Mouse (Mus musculus) MEL (cell line): Measurements from ENCODE around the gene Itga9. TPM values are rescaled to one million over a fixed set of nuclear protein-coding genes. Genes with fewer than 3 reads are reported as not detected.
A peak's percentile ranks its signal among the peaks of the same experiment; 100 is the strongest.

ENCODE experiments used
- DNase-seq: peaks from one replicate; pipeline ENCODE4 v3.0.0; 2011; ENCODE audit warnings: low read depth, low spot score
- H3K27ac ChIP-seq: 2 replicates; pipeline ENCODE4 v1.5.1; 2012; ENCODE audit warnings: low read depth, mild to moderate bottlenecking, control low read depth, low read length, moderate library complexity; ENCODE audit not compliant: control insufficient read depth
- H3K27me3 ChIP-seq, 2 experiments: fragments of 150-350 bp in 1 of 2; sonication (generic) in 1 of 2; 2 replicates each; pipeline ENCODE4 v1.6.1; 2012; ENCODE audit warnings: low read length in 2 of 2, mild to moderate bottlenecking in 2 of 2, improper control_type of control experiment in 1 of 2, moderate library complexity in 1 of 2; ENCODE audit not compliant: insufficient read depth in 2 of 2, control insufficient read depth in 1 of 2
- H3K36me3 ChIP-seq, 2 experiments: 2 replicates each; pipeline ENCODE4 v1.6.1; 2012 to 2014; ENCODE audit warnings: low read length in 2 of 2, improper control_type of control experiment in 1 of 2, inconsistent platforms in 1 of 2, mild to moderate bottlenecking in 1 of 2; ENCODE audit not compliant: insufficient read depth in 2 of 2, control insufficient read depth in 1 of 2
- H3K4me1 ChIP-seq, 2 experiments: fragments of 150-350 bp in 1 of 2; sonication (generic) in 1 of 2; 2 replicates each; pipeline ENCODE4 v1.6.1; 2012; ENCODE audit warnings: low read length in 2 of 2, improper control_type of control experiment in 1 of 2, mild to moderate bottlenecking in 1 of 2; ENCODE audit not compliant: insufficient read depth in 2 of 2, control insufficient read depth in 1 of 2
- H3K4me3 ChIP-seq, 2 experiments: fragments of 150-350 bp in 1 of 2; sonication (generic) in 1 of 2; 2 replicates each; pipeline ENCODE4 v1.5.1; 2012; ENCODE audit warnings: low read depth in 2 of 2, low read length in 2 of 2, mild to moderate bottlenecking in 2 of 2, moderate library complexity in 2 of 2, control low read depth in 1 of 2, improper control_type of control experiment in 1 of 2; ENCODE audit not compliant: control insufficient read depth in 1 of 2, insufficient read depth in 1 of 2
- H3K79me2 ChIP-seq: 2 replicates; pipeline ENCODE4 v1.6.1; 2012; ENCODE audit warnings: mild to moderate bottlenecking, low read length, moderate library complexity; ENCODE audit not compliant: control insufficient read depth, poor library complexity, insufficient read depth
- H3K9ac ChIP-seq: 2 replicates; pipeline ENCODE4 v1.6.1; 2012; ENCODE audit warnings: low read depth, mild to moderate bottlenecking, control low read depth, low read length, moderate library complexity; ENCODE audit not compliant: control insufficient read depth, poor library complexity, severe bottlenecking
- H3K9me3 ChIP-seq: fragments of 150-350 bp; sonication (generic); replicated peaks from 2 replicates; pipeline ENCODE4 v1.6.1; 2012; ENCODE audit warnings: mild to moderate bottlenecking, low read length, improper control_type of control experiment, moderate library complexity; ENCODE audit not compliant: insufficient read depth
- BHLHE40 ChIP-seq: IDR thresholded peaks from 2 replicates; pipeline ENCODE4 v1.6.1; 2012; ENCODE audit warnings: low read depth, mild to moderate bottlenecking, inconsistent platforms, low read length, improper control_type of control experiment, borderline replicate concordance
- CHD1 ChIP-seq: IDR thresholded peaks from 2 replicates; pipeline ENCODE4 v1.6.1; 2012; ENCODE audit warnings: low read depth, mild to moderate bottlenecking, inconsistent platforms, low read length, improper control_type of control experiment
- CHD2 ChIP-seq: IDR thresholded peaks from 2 replicates; pipeline ENCODE4 v1.6.1; 2011; ENCODE audit warnings: low read length, improper control_type of control experiment
- CTCF ChIP-seq, 3 experiments: IDR thresholded peaks in 2 of 3; conservative IDR thresholded peaks in 1 of 3; 2 replicates each; pipeline ENCODE4 v1.5.1; 2011 to 2012; ENCODE audit warnings: low read length in 3 of 3, low read depth in 2 of 3, mild to moderate bottlenecking in 2 of 3, improper control_type of control experiment in 1 of 3, inconsistent platforms in 1 of 3, mixed read lengths in 1 of 3, moderate library complexity in 1 of 3; ENCODE audit not compliant: control insufficient read depth in 1 of 3, insufficient read depth in 1 of 3, poor library complexity in 1 of 3, severe bottlenecking in 1 of 3
- E2F4 ChIP-seq: IDR thresholded peaks from 2 replicates; pipeline ENCODE4 v1.6.1; 2011; ENCODE audit warnings: low read depth, low read length, improper control_type of control experiment, borderline replicate concordance
- ELF1 ChIP-seq: IDR thresholded peaks from 2 replicates; pipeline ENCODE4 v1.6.1; 2014; ENCODE audit warnings: low read depth, mild to moderate bottlenecking, inconsistent platforms, low read length, improper control_type of control experiment, moderate library complexity
- EP300 ChIP-seq, 2 experiments: IDR thresholded peaks; 2 replicates each; pipeline ENCODE4 v1.6.1; 2011; ENCODE audit warnings: improper control_type of control experiment in 2 of 2, low read length in 2 of 2, low read depth in 1 of 2, mild to moderate bottlenecking in 1 of 2
- ETS1 ChIP-seq: IDR thresholded peaks from 2 replicates; pipeline ENCODE4 v1.6.1; 2012; ENCODE audit warnings: low read depth, mild to moderate bottlenecking, inconsistent platforms, low read length, improper control_type of control experiment, moderate library complexity
- HCFC1 ChIP-seq: IDR thresholded peaks from 2 replicates; pipeline ENCODE4 v1.6.1; 2012; ENCODE audit warnings: low read depth, mild to moderate bottlenecking, inconsistent platforms, low read length, improper control_type of control experiment, moderate library complexity
- KAT2A ChIP-seq: conservative IDR thresholded peaks from 2 replicates; pipeline ENCODE4 v1.6.1; 2012; ENCODE audit warnings: low read depth, low read length, improper control_type of control experiment, inconsistent platforms
- MAFK ChIP-seq: IDR thresholded peaks from 2 replicates; pipeline ENCODE4 v1.6.1; 2011; ENCODE audit warnings: low read depth, mild to moderate bottlenecking, low read length, improper control_type of control experiment, borderline replicate concordance
- MAX ChIP-seq: IDR thresholded peaks from 2 replicates; pipeline ENCODE4 v1.6.1; 2011; ENCODE audit warnings: low read length, improper control_type of control experiment
- MAZ ChIP-seq: IDR thresholded peaks from 2 replicates; pipeline ENCODE4 v1.6.1; 2012; ENCODE audit warnings: low read depth, mild to moderate bottlenecking, inconsistent platforms, low read length, improper control_type of control experiment
- MYB ChIP-seq: IDR thresholded peaks from 2 replicates; pipeline ENCODE4 v1.6.1; 2011; ENCODE audit warnings: mild to moderate bottlenecking, low read depth, low read length, improper control_type of control experiment
- MYC ChIP-seq: IDR thresholded peaks from 2 replicates; pipeline ENCODE4 v1.6.1; 2011; ENCODE audit warnings: low read depth, mild to moderate bottlenecking, low read length, improper control_type of control experiment, moderate library complexity
- NELFE ChIP-seq: IDR thresholded peaks from 2 replicates; pipeline ENCODE4 v1.6.1; 2011; ENCODE audit warnings: low read depth, low read length, improper control_type of control experiment
- NRF1 ChIP-seq: IDR thresholded peaks from 2 replicates; pipeline ENCODE4 v1.6.1; 2014; ENCODE audit warnings: low read depth, mild to moderate bottlenecking, inconsistent platforms, low read length, improper control_type of control experiment, moderate library complexity; ENCODE audit not compliant: poor library complexity, insufficient read depth, severe bottlenecking
- POLR2AphosphoS5 ChIP-seq: IDR thresholded peaks from 2 replicates; pipeline ENCODE4 v1.6.1; 2012; ENCODE audit warnings: low read depth, borderline replicate concordance, mild to moderate bottlenecking, inconsistent platforms, low read length, moderate library complexity, mixed read lengths
- RAD21 ChIP-seq: IDR thresholded peaks from 2 replicates; pipeline ENCODE4 v1.6.1; 2011; ENCODE audit warnings: mild to moderate bottlenecking, low read depth, low read length, improper control_type of control experiment
- RCOR1 ChIP-seq: IDR thresholded peaks from 2 replicates; pipeline ENCODE4 v1.6.1; 2012; ENCODE audit warnings: low read depth, mild to moderate bottlenecking, inconsistent platforms, low read length, improper control_type of control experiment
- SIN3A ChIP-seq: IDR thresholded peaks from 2 replicates; pipeline ENCODE4 v1.6.1; 2012; ENCODE audit warnings: low read length, improper control_type of control experiment, inconsistent platforms
- SMC3 ChIP-seq: IDR thresholded peaks from 2 replicates; pipeline ENCODE4 v1.6.1; 2011; ENCODE audit warnings: low read depth, low read length, improper control_type of control experiment
- TBP ChIP-seq: IDR thresholded peaks from 2 replicates; pipeline ENCODE4 v1.8.0; 2011; ENCODE audit warnings: low read depth, low read length, improper control_type of control experiment
- UBTF ChIP-seq: IDR thresholded peaks from 2 replicates; pipeline ENCODE4 v1.6.1; 2012; ENCODE audit warnings: low read depth, mild to moderate bottlenecking, inconsistent platforms, low read length, improper control_type of control experiment, moderate library complexity, borderline replicate concordance; ENCODE audit not compliant: insufficient read depth
- USF1 ChIP-seq: IDR thresholded peaks from 2 replicates; pipeline ENCODE4 v1.6.1; 2014; ENCODE audit warnings: low read depth, mild to moderate bottlenecking, inconsistent platforms, low read length, improper control_type of control experiment, moderate library complexity
- USF2 ChIP-seq, 2 experiments: IDR thresholded peaks; 2 replicates each; pipeline ENCODE4 v1.6.1; 2011 to 2012; ENCODE audit warnings: improper control_type of control experiment in 2 of 2, low read length in 2 of 2, borderline replicate concordance in 1 of 2, inconsistent platforms in 1 of 2, low read depth in 1 of 2, mild to moderate bottlenecking in 1 of 2; ENCODE audit not compliant: insufficient read depth in 1 of 2
- ZC3H11A ChIP-seq: IDR thresholded peaks from 2 replicates; pipeline ENCODE4 v1.6.1; 2012; ENCODE audit warnings: low read depth, mild to moderate bottlenecking, inconsistent platforms, low read length, improper control_type of control experiment
- ZKSCAN1 ChIP-seq: IDR thresholded peaks from 2 replicates; pipeline ENCODE4 v1.6.1; 2012; ENCODE audit warnings: low read depth, mild to moderate bottlenecking, inconsistent platforms, low read length, improper control_type of control experiment, moderate library complexity
- ZNF384 ChIP-seq: IDR thresholded peaks from 2 replicates; pipeline ENCODE4 v1.6.1; 2012; ENCODE audit warnings: low read depth, mild to moderate bottlenecking, inconsistent platforms, low read length, improper control_type of control experiment
- polyA plus RNA-seq, 2 experiments: library from polyadenylated mRNA; stranded (reverse) in 1 of 2; unstranded in 1 of 2; fragments of >175 nt in 1 of 2; fragments of >200 nt in 1 of 2; gene quantifications; 2 replicates each; pipeline versions ENCODE4 v1.2.1 to v1.2.4; 2012; ENCODE audit warnings: low replicate concordance in 2 of 2, low read depth in 1 of 2; ENCODE audit not compliant: insufficient read length in 2 of 2, insufficient read depth in 1 of 2, missing spikeins in 1 of 2
- total RNA-seq: library from RNA; depleted of rRNA; stranded (reverse); fragments of 300-350 nt; gene quantifications from 2 replicates; pipeline ENCODE4 v1.2.3, GENCODE M21; 2012

Itga9 gene
- total and polyA plus RNA-seq, 3 experiments = 0.19 to 0.21 TPM; not detected in 1

- H3K9ac ChIP-seq = no peak overlapping the region
- DNase-seq = no peak
- TF ChIP-seq ETS1 = no peak
- TF ChIP-seq CTCF (IDR thresholded peaks at IDR 0.05 in 2 of 3, conservative IDR thresholded peaks at IDR 0.05 in 1 of 3; ENCODE audit: control insufficient read depth in 1 of 3, insufficient read depth in 1 of 3, low read depth in 2 of 3, low read length in 3 of 3, poor library complexity in 1 of 3, severe bottlenecking in 1 of 3) = no peak
- no peak for TF ChIP-seq RCOR1
- no peak for TF ChIP-seq CHD2
- no peak for TF ChIP-seq ELF1
- no peak for TF ChIP-seq NRF1
- TF ChIP-seq CHD1 = no peak
- TF ChIP-seq ZNF384 = no peak
- no peak for TF ChIP-seq E2F4
- no peak for TF ChIP-seq KAT2A
- no peak for TF ChIP-seq BHLHE40
- TF ChIP-seq NELFE = no peak
- no peak for TF ChIP-seq ZC3H11A
- no peak for TF ChIP-seq HCFC1
- no peak for TF ChIP-seq MAX
- TF ChIP-seq SIN3A = no peak
- TF ChIP-seq EP300 (IDR thresholded peaks at IDR 0.05; ENCODE audit: low read depth in 1 of 2, low read length in 2 of 2) = no peak
- no peak for TF ChIP-seq USF1
- H3K4me3 ChIP-seq = no peak overlapping the region
- H3K27ac ChIP-seq = no peak overlapping the region
- peaks cover 0 to 4% of the 10 kb centered on the region in 2 experiments; a peak in 2 of 4 replicates for H3K36me3 ChIP-seq
- peaks cover 3% of the 10 kb centered on the region; the same call in 1 of the 2 replicates for H3K79me2 ChIP-seq
- no peaks in the 10 kb centered on the region for H3K27me3 ChIP-seq
- H3K4me1 ChIP-seq = peaks cover 0 to 15% of the 10 kb centered on the region in 2 experiments; a peak in 2 of 4 replicates
- H3K9me3 ChIP-seq = no peaks in the 10 kb centered on the region
These were observed 313.2 kb downstream of the Itga9 start for GRCm38 (mm10) chr9:118919672-118920186.

DNA sequence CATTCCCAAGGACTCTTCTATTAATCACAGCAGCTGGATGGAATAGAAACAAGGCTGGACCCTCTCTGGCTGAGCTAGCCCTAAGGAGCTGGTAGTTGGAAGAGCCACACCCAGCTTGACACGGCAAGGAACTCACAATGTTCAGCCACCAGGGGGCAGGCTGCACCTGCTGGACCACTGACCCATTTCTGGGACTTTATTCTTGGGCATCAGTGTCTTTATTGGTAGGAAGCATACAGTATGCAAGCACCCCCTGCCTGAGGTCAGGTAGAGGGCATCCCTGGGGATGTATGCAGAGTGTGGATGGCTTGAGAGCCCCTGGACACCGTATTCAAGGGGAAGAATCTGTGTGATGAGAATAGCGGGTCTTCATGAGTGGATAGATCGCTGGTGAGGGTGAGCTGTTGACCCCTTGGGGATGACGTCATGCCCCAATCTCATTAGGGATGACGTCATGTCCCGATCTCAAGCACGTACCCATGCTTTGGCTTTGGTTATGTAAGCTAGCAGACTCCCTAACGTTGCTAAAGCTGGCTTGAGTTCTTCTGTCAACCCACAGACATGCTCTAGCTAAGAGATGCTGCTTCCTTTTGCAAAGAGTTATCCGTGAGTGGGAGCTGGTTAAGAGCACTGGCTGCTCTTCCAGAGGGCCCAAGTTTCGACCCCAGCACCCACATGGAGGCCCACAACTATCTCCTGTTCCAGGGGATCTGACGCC lies 314.5 kb downstream of the Itga9 start:
- DNase-seq = peak; percentile 70
- peaks cover 6% of the 10 kb centered on the region; the same call in 1 of the 2 replicates for H3K79me2 ChIP-seq
- no peak overlapping the region for H3K4me3 ChIP-seq
- H3K9ac ChIP-seq = no peak overlapping the region
- no peak overlapping the region for H3K27ac ChIP-seq
- no peaks in the 10 kb centered on the region for H3K27me3 ChIP-seq
- H3K4me1 ChIP-seq = peaks cover 0 to 17% of the 10 kb centered on the region in 2 experiments; a peak in 2 of 4 replicates
- H3K36me3 ChIP-seq = peaks cover 0 to 4% of the 10 kb centered on the region in 2 experiments; a peak in 2 of 4 replicates
- no peaks in the 10 kb centered on the region for H3K9me3 ChIP-seq
- TF ChIP-seq RCOR1 (no peak), MYB (no peak), UBTF (no peak), MAX (no peak), MYC (no peak), ZKSCAN1 (no peak), TBP (no peak), MAFK (no peak), RAD21 (peak; percentile 92), POLR2AphosphoS5 (no peak), USF1 (0 out of 2 replicates have a peak, but pooled peaks have one; percentile 8), MAZ (0 out of 2 replicates have a peak, but pooled peaks have one; percentile 24), CHD2 (no peak), USF2 (IDR thresholded peaks at IDR 0.05; ENCODE audit: borderline replicate concordance in 1 of 2, insufficient read depth in 1 of 2, low read depth in 1 of 2, low read length in 2 of 2) (no peak), HCFC1 (no peak), CTCF (IDR thresholded peaks at IDR 0.05 in 2 of 3, conservative IDR thresholded peaks at IDR 0.05 in 1 of 3; ENCODE audit: control insufficient read depth in 1 of 3, insufficient read depth in 1 of 3, low read depth in 2 of 3, low read length in 3 of 3, poor library complexity in 1 of 3, severe bottlenecking in 1 of 3) (peak; percentile 88 to 93 (median 90)), SMC3 (peak; percentile 92)
